Mouse (Mus musculus): ENCODE data around the gene Sik3.

DNA sequence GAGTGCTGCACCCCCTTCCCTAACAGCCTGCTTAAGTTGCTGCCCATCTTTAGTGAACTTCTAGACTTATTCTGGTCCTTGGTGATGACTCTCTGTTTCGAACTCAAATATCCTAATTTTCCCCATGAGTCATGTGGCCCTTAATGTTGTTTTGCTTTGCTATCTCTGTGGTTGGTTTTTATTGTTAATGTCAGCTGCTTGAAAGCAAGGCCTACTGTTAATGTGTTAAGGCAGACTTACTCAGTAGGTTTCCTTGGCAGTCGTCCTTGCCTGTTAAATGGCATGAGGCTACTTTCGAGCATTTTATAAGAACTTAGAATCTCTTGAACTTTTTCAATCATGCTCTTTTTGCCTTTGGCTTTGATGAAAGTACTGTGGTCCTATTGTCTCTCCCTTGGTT, 60.8 kb downstream of the Sik3 start:
- TF ChIP-seq POLR2A (IDR thresholded peaks at IDR 0.05; ENCODE audit: extremely low read depth, insufficient read depth, low read length) (no peak), CTCF (IDR thresholded peaks at IDR 0.05; ENCODE audit: low read depth, low read length) (no peak)
